Mouse (Mus musculus) CD4-positive helper T cell, adult 2 months (primary cell): ENCODE data around the gene Plbd2.

Source experiments
- DNase-seq: peaks from one replicate; pipeline ENCODE4 v3.0.0-alpha.2; 2012; ENCODE audit warnings: low read depth, missing footprints, low spot score

Gene Plbd2

GRCm38 (mm10) chr5:120503144-120503795 is at the start of gene Plbd2:
Gene Plbd2, minus strand, starts transcription at chr5:120503625.
- DNase-seq = peak; percentile 88

GRCm38 (mm10) chr5:120550673-120551072 is 47.2 kb upstream of the Plbd2 start:
- no peak for DNase-seq

- no peak for DNase-seq
Measured at GRCm38 (mm10) chr5:120550137-120550536, 46.7 kb upstream of the Plbd2 start.

GRCm38 (mm10) chr5:120548236-120548850 is 44.9 kb upstream of the Plbd2 start:
- DNase-seq = no peak

GRCm38 (mm10) chr5:120536632-120537031 is 33.2 kb upstream of the Plbd2 start:
- no peak for DNase-seq

- no peak for DNase-seq
Measured at GRCm38 (mm10) chr5:120536046-120536445, 32.6 kb upstream of the Plbd2 start.

GRCm38 (mm10) chr5:120534686-120535075 is 31.3 kb upstream of the Plbd2 start:
- DNase-seq = no peak

- no peak for DNase-seq
Measured at GRCm38 (mm10) chr5:120534071-120534685, 30.8 kb upstream of the Plbd2 start.

GRCm38 (mm10) chr5:120531631-120532030 is 28.2 kb upstream of the Plbd2 start:
- DNase-seq = no peak

GRCm38 (mm10) chr5:120527296-120527964 is 24.0 kb upstream of the Plbd2 start:
- DNase-seq = no peak

GRCm38 (mm10) chr5:120526311-120526710 is 22.9 kb upstream of the Plbd2 start:
- DNase-seq = no peak

- no peak for DNase-seq
Measured at GRCm38 (mm10) chr5:120525737-120526136, 22.3 kb upstream of the Plbd2 start.

GRCm38 (mm10) chr5:120524736-120525135 is 21.3 kb upstream of the Plbd2 start:
- DNase-seq = no peak

- DNase-seq = peak; percentile 45
Measured at GRCm38 (mm10) chr5:120522649-120523048, 19.2 kb upstream of the Plbd2 start.

- no peak for DNase-seq
Measured at GRCm38 (mm10) chr5:120517552-120517951, 14.1 kb upstream of the Plbd2 start.

GRCm38 (mm10) chr5:120516221-120516984 is 13.0 kb upstream of the Plbd2 start:
- no peak for DNase-seq

GRCm38 (mm10) chr5:120515451-120515850 is 12.0 kb upstream of the Plbd2 start:
- DNase-seq = no peak

- DNase-seq = no peak
Measured at GRCm38 (mm10) chr5:120514754-120515153, 11.3 kb upstream of the Plbd2 start.

GRCm38 (mm10) chr5:120514031-120514677 is 10.7 kb upstream of the Plbd2 start:
- no peak for DNase-seq

GRCm38 (mm10) chr5:120512911-120513555 is 9.6 kb upstream of the Plbd2 start:
- no peak for DNase-seq
